Mouse (Mus musculus): Measurements from ENCODE around the gene Sptbn4. TPM values are rescaled to one million over a fixed set of nuclear protein-coding genes. Genes with fewer than 3 reads are reported as not detected.

The Sptbn4 gene
- polyA plus RNA-seq, 1 experiment from 2014 or later: 0.21 TPM

DNA sequence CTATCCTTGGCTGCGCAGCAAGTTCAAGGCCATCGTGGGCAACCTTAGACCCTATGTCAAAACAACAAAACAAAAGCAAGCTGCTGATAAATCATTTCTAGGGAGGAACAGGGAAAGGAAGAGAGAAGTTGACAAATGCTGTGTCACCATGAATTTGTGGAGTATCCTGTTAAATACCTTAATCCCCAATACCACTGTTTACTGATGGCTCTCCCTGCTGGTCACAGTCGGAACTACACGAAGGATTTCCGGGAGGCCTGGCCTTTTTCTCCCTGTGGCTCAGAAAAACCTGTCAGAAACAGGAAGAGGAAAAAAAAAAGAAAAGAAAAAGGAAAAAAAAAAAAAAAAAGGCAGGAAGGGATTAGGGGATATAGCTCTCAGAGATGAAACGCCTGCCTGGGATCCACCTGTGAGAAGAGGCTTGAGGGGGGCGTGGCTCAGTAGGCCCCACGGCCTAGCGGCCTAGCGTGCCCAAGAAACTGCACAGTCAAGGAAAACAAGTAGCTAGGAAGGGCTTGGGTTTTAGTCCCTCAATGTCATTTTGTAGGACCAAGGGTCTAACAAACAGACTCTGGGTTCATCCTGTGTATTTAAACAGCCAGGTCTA, 1.9 kb upstream of the Sptbn4 start:
- ATAC-seq (ENCODE audit: borderline replicate concordance, extremely low read depth, low FRiP score, low TSS enrichment): no peak
- H3K4me3 ChIP-seq: no peak overlapping the region
- WGBS: 67% methylated on average over 10 of the region's 10 CpGs
- H3K36me3 ChIP-seq: no peaks in the 10 kb centered on the region
- no peak overlapping the region for H3K27ac ChIP-seq
- H3K4me1 ChIP-seq: peaks cover 22% of the 10 kb centered on the region
- H3K27me3 ChIP-seq: peaks cover 29% of the 10 kb centered on the region
- 0 out of 2 replicates have a peak overlapping the region, but pooled peaks have one; percentile 99 for H3K4me2 ChIP-seq
- no peak overlapping the region for H3K9ac ChIP-seq
- no peaks in the 10 kb centered on the region for H3K9me3 ChIP-seq

DNA sequence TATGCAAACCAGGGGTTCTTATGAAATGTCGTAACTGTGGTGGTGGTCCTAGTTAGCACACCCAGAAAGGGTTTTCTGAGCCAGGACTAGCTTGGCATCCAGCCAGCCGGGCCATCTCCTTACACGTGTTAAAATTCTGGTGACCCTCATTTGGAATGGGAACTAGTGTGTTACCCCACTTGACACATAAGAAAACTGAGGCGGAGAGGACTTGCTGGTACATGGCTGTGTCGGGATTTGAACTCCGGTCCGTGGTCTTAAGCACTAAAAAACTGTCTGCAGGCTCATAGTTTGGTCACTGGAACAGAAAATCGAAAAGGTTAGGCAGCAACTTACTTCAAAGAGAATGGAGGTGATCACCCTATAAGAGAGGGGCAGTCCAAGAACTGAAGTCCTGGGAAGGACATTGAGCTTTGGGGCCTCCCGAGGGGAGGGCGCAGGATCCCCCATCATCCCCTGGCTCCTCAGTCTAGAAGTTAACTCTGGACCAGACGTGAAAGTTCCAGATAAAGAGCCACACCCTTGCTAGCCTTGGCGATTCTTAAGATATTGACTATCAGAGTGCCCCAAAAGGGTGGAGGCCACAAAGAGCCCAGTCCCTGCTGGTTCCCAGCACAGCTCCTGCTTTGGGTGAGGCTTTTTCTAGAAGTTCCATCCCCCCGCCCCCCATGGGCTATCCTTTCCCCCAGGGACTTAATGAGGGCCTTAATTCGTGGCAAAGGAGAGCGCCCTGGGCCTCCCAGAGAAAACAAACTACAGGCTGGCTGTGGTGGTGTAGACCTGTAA, 1.1 kb upstream of the Sptbn4 start:
- ATAC-seq (ENCODE audit: borderline replicate concordance, extremely low read depth, low FRiP score, low TSS enrichment): no peak; the same call in 1 of the 2 replicates
- peak overlapping the region; percentile 58 for H3K9ac ChIP-seq

DNA sequence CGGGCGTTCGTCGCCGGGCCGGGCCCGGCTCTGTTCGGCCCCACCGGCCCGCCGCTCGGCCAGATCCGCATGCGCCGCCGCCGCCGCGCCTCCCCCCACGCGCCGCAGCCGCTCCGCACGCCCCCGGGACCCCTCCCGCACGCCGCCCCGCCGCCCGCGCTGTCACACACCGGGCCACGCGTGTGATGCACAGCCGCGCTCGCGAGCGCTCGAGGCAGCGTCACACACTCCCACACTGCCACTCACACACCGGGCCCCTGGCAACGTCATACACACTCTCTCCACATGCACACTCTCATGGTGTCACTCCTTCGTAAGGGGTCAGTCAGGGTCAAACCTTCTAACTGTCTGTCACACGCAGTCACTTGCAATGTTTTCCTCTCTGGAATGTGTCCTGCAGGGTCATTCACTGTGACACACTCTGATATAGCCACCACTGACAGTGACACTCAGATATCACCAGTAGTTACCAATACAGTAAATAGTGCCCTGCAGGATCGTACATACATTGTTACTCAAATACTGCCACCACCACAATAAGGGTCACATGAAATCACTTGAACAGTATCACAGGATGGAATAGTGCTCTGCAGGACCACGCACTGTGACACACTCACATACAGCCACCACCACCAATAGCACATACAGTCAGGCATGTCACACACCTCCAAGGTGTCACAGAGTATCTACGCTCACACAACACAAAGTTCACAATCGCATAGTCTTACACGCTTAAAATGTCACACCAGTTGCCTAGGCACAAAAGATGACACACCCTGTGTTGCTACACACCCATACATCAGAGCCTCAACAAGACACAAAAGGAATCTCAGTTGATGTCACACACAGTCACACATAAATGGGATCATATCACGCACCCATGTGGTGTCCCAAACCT, 716 bp downstream of the Sptbn4 start:
- H3K9ac ChIP-seq: peak overlapping the region; percentile 48
- WGBS: 11% methylated on average over 37 of the region's 53 CpGs
- H3K4me2 ChIP-seq: peak overlapping the region; percentile 99
- peaks cover 22% of the 10 kb centered on the region for H3K4me1 ChIP-seq
- no peaks in the 10 kb centered on the region for H3K9me3 ChIP-seq
- peak; percentile 5; the same call in 1 of the 2 replicates for ATAC-seq (ENCODE audit: borderline replicate concordance, extremely low read depth, low FRiP score, low TSS enrichment)
- no peak overlapping the region for H3K27ac ChIP-seq
- no peaks in the 10 kb centered on the region for H3K36me3 ChIP-seq
- peak overlapping the region; percentile 55 for H3K4me3 ChIP-seq
- peaks cover 33% of the 10 kb centered on the region for H3K27me3 ChIP-seq

More for the DNA sequence above, 1.1 kb upstream of the Sptbn4 start:
- Histone ChIP-seq H3K27ac (peak overlapping the region; percentile 8), H3K4me1 (peaks cover 22% of the 10 kb centered on the region), H3K4me3 (peak overlapping the region; percentile 55), H3K9me3 (no peaks in the 10 kb centered on the region), H3K36me3 (no peaks in the 10 kb centered on the region), H3K4me2 (peak overlapping the region; percentile 99), H3K27me3 (peaks cover 33% of the 10 kb centered on the region)
- 52% methylated on average over 15 of the region's 15 CpGs for WGBS

DNA sequence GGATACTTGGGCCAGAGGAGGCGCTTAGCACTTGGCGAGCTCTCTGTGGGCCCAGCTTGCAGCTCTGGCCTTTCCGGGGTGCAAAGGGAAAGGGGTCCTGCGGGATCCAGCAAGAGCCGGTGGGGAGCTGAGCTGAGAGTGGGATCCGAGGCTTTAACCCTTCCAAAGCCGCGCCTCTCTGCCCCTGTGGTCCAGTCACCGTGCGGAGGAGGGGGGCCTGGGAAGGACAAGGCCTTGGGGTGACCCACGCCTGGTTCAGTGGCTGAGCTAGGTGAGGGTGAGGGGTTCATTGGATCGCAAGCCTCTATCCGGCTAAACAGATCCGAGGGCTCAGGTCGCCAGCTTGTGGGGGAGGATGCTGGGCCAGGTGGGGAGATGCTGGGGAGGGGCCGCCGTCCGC, 1.4 kb downstream of the Sptbn4 start:
- WGBS: 7% methylated on average over 15 of the region's 18 CpGs

DNA sequence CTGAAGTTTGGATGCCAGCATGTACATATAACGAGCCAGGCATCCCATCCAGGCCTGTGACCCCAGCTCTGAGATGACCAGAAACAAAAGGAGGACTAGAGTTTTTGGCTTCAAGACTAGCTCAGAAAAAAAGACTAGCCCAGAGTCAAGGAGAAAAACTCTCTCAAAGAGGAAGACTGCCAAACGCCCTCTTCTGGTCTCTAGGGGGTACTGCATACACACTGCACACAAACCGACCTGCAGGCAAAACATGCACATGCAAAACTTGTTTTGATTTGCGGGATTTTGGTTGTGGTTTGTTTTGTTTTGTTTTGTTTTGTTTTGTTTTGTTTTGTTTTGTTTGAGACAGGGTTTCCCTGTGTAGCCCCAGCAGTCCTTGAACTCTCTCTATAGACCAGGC, 7.5 kb downstream of the Sptbn4 start:
- Histone ChIP-seq H3K27me3 (peaks cover 18% of the 10 kb centered on the region; the same call in 1 of the 2 replicates), H3K36me3 (no peaks in the 10 kb centered on the region), H3K27ac (no peak overlapping the region), H3K4me1 (no peaks in the 10 kb centered on the region), H3K4me3 (no peak overlapping the region), H3K4me2 (no peak overlapping the region), H3K9me3 (no peaks in the 10 kb centered on the region), H3K9ac (no peak overlapping the region)
- 72% methylated on average over 4 of the region's 4 CpGs for WGBS
- ATAC-seq (ENCODE audit: borderline replicate concordance, extremely low read depth, low FRiP score, low TSS enrichment): no peak

More for the DNA sequence above, 1.4 kb downstream of the Sptbn4 start:
- no peaks in the 10 kb centered on the region for H3K9me3 ChIP-seq
- H3K36me3 ChIP-seq: no peaks in the 10 kb centered on the region
- peak overlapping the region; percentile 99 for H3K4me2 ChIP-seq
- peaks cover 33% of the 10 kb centered on the region for H3K27me3 ChIP-seq
- H3K9ac ChIP-seq: peak overlapping the region; percentile 48
- H3K4me3 ChIP-seq: peak overlapping the region; percentile 50
- no peak for ATAC-seq (ENCODE audit: borderline replicate concordance, extremely low read depth, low FRiP score, low TSS enrichment)
- peaks cover 22% of the 10 kb centered on the region for H3K4me1 ChIP-seq
- H3K27ac ChIP-seq: no peak overlapping the region

DNA sequence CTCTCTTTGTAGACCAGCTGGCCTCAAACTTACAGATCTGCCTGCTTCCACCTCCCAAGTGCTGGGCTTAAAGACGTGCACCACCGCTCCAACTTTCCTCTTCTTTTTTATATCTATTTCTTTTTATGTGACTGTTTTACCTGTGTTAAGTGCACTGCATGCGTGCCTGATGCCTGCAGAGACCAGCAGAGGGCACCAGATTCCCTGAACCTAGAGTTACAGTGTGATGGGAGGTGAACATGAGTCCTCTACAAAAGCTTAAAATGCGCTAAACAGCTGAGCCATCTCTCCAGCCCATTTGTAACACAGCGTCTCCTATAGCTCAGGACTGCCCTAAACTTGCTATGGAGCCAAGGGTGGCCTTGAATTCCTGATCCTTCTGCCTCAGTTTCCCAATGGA, 9.9 kb downstream of the Sptbn4 start:
- no peaks in the 10 kb centered on the region for H3K9me3 ChIP-seq
- H3K27me3 ChIP-seq: peaks cover 24% of the 10 kb centered on the region
- H3K36me3 ChIP-seq: no peaks in the 10 kb centered on the region
- H3K4me2 ChIP-seq: no peak overlapping the region
- no peak overlapping the region for H3K9ac ChIP-seq
- WGBS: 59% methylated on average over 5 of the region's 5 CpGs
- H3K4me1 ChIP-seq: no peaks in the 10 kb centered on the region
- ATAC-seq (ENCODE audit: borderline replicate concordance, extremely low read depth, low FRiP score, low TSS enrichment): no peak
- no peak overlapping the region for H3K27ac ChIP-seq
- no peak overlapping the region for H3K4me3 ChIP-seq

DNA sequence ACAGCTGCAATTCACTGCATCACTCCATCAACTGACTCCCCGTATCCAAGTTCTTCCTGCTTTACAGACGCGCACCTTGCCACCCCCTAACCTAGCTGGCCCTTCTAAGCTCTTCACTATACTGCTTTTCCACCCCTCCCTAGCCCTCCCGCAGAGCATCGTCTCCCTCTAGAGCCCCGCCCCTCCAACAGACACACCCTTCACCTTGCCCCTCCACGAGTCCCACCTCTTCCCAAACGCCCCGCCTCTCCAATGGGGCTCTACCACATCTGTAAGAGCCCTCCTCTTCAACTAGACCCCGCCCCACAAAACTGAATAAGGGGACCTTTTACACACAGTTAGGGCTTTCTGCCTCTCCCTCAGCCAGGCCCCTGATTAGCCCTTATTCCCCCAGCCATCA, 13.7 kb downstream of the Sptbn4 start:
- no peak overlapping the region for H3K9ac ChIP-seq
- ATAC-seq (ENCODE audit: borderline replicate concordance, extremely low read depth, low FRiP score, low TSS enrichment): peak; percentile 23; the same call in 1 of the 2 replicates

DNA sequence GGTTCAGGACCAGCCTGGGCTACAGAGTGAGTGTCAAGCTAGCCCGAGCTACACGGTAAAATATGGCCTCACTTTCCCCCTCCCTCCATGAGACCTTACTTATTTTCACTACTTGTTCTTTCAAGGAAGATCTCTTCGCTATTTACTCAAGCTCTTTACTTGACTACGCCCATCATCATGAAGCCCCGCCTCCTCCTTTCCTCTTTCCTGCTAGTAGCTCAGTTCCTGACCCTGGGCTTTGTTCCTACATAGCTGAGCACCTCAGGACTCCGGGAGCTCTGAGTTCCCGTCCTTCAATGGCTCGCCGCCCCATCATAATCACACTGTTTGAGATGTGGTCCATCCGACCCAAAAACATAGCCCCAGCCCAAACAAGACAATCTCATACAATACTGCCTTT, 14.1 kb downstream of the Sptbn4 start:
- Histone ChIP-seq H3K27me3 (peaks cover 24% of the 10 kb centered on the region), H3K9me3 (no peaks in the 10 kb centered on the region), H3K9ac (no peak overlapping the region), H3K36me3 (no peaks in the 10 kb centered on the region), H3K4me3 (no peak overlapping the region), H3K4me2 (no peak overlapping the region), H3K4me1 (no peaks in the 10 kb centered on the region), H3K27ac (no peak overlapping the region)
- 20% methylated on average over 10 of the region's 10 CpGs for WGBS
- ATAC-seq (ENCODE audit: borderline replicate concordance, extremely low read depth, low FRiP score, low TSS enrichment): no peak

More for the DNA sequence above, 13.7 kb downstream of the Sptbn4 start:
- Histone ChIP-seq H3K9me3 (no peaks in the 10 kb centered on the region), H3K4me1 (no peaks in the 10 kb centered on the region), H3K27ac (no peak overlapping the region), H3K4me3 (no peak overlapping the region), H3K4me2 (no peak overlapping the region), H3K27me3 (peaks cover 24% of the 10 kb centered on the region), H3K36me3 (no peaks in the 10 kb centered on the region)
- 15% methylated on average over 10 of the region's 10 CpGs for WGBS

DNA sequence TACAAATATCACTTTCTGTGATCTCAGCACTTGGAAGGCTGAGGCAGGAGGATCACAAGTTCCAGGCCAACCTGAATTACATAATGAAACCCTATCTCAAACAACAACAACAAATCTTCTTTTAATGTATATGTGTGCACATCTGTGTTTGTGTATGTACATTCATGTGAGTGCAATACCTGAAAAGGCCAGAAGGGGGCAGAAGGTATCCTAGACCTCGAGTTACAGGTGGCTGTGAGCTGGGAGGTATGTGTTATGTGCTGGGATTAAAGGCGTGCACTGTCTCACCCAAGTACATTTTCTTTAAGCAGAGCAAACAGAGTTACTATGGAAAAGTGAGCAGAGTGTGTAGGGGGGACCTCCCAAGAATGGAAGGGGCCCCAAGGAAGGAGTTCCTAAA, 18.4 kb downstream of the Sptbn4 start:
- H3K4me1 ChIP-seq: no peaks in the 10 kb centered on the region
- H3K9me3 ChIP-seq: no peaks in the 10 kb centered on the region
- ATAC-seq (ENCODE audit: borderline replicate concordance, extremely low read depth, low FRiP score, low TSS enrichment): no peak
- WGBS: 61% methylated on average over 2 of the region's 2 CpGs
- no peak overlapping the region for H3K27ac ChIP-seq
- H3K4me3 ChIP-seq: no peak overlapping the region
- peaks cover 9% of the 10 kb centered on the region for H3K27me3 ChIP-seq
- H3K36me3 ChIP-seq: no peaks in the 10 kb centered on the region
- no peak overlapping the region for H3K4me2 ChIP-seq
- no peak overlapping the region for H3K9ac ChIP-seq

DNA sequence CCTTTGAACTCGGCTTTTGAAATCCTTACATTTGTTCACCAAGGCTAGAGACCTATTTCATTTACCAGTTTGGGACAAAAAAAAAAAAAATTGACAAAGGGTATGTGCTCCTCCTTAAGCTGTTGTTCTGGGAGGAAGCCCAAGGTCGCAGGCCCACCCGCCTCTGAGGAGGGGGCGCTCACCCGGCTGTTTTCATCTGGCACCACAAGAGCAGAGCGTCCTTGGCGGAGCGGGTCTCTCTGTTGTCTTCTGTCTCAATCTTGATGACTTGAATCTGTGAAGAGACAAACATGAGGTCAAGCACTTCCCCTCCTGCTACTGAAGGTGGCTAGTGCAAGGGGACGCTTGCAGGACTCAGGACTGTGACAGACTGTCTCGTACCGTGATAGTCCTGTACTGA, 19.5 kb downstream of the Sptbn4 start:
- 69% methylated on average over 11 of the region's 11 CpGs for WGBS
- Histone ChIP-seq H3K36me3 (no peaks in the 10 kb centered on the region), H3K27ac (no peak overlapping the region), H3K4me2 (no peak overlapping the region), H3K9me3 (no peaks in the 10 kb centered on the region), H3K4me3 (no peak overlapping the region), H3K9ac (no peak overlapping the region), H3K27me3 (no peaks in the 10 kb centered on the region), H3K4me1 (no peaks in the 10 kb centered on the region)
- ATAC-seq (ENCODE audit: borderline replicate concordance, extremely low read depth, low FRiP score, low TSS enrichment): no peak

DNA sequence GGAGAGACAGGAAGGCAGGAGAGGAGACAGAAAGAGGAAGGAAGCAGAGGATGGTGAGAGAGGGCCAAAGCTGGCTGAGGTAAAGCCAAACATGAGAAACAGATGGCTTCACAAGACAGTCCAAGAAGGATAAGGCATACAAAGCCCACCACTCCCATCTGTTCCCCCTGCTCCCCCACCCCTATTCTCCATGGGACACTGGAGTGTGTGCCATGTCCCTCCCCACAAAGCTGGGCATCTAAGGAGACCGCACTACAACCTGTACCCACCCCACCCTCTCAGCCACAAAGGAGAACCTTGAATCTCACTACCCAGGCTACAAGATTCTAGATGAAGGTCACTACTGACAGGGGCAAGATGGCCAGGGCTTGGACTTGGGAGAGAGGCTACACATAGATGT, 20.1 kb downstream of the Sptbn4 start:
- H3K9ac ChIP-seq: no peak overlapping the region
- no peaks in the 10 kb centered on the region for H3K27me3 ChIP-seq
- no peak for ATAC-seq (ENCODE audit: borderline replicate concordance, extremely low read depth, low FRiP score, low TSS enrichment)
- H3K4me3 ChIP-seq: no peak overlapping the region
- H3K36me3 ChIP-seq: no peaks in the 10 kb centered on the region
- H3K4me2 ChIP-seq: no peak overlapping the region
- H3K27ac ChIP-seq: no peak overlapping the region
- H3K4me1 ChIP-seq: no peaks in the 10 kb centered on the region
- no peaks in the 10 kb centered on the region for H3K9me3 ChIP-seq
- 89% methylated on average over 1 of the region's 1 CpGs for WGBS
